Mouse (Mus musculus): ENCODE measurements around the gene Nt5c2. TPM values are rescaled to one million over a fixed set of nuclear protein-coding genes. Genes with fewer than 3 reads are reported as not detected.
A peak's percentile ranks its signal among the peaks of the same experiment; 100 is the strongest.

The Nt5c2 gene
- polyA plus RNA-seq, 1 experiment from 2014 or later: 36.1 TPM

GRCm38 (mm10) chr19:46955630-46956029 is 59.3 kb downstream of the Nt5c2 start:
- TF ChIP-seq EP300 (IDR thresholded peaks at IDR 0.05; ENCODE audit: low read depth) (no peak), CTCF (IDR thresholded peaks at IDR 0.05; ENCODE audit: low read depth) (no peak)
- Histone ChIP-seq H3K9me3 (ENCODE audit: low read length) (no peaks in the 10 kb centered on the region), H3K4me2 (ENCODE audit: low read depth, low read length) (no peak overlapping the region), H3K36me3 (replicated peaks; ENCODE audit: insufficient read depth, low read length) (peaks cover 9% of the 10 kb centered on the region), H3K27me3 (ENCODE audit: insufficient read depth, low read length) (no peaks in the 10 kb centered on the region), H3K27ac (ENCODE audit: low read depth) (no peak overlapping the region), H3K4me1 (ENCODE audit: insufficient read depth) (peaks cover 36% of the 10 kb centered on the region), H3K9ac (replicated peaks) (no peak overlapping the region), H3K4me3 (ENCODE audit: low read depth, low read length) (no peak overlapping the region)
- no peak for DNase-seq
- no peak for ATAC-seq
- 91% methylated on average over 4 of the region's 4 CpGs for WGBS (ENCODE audit: insufficient replicate concordance)

DNA sequence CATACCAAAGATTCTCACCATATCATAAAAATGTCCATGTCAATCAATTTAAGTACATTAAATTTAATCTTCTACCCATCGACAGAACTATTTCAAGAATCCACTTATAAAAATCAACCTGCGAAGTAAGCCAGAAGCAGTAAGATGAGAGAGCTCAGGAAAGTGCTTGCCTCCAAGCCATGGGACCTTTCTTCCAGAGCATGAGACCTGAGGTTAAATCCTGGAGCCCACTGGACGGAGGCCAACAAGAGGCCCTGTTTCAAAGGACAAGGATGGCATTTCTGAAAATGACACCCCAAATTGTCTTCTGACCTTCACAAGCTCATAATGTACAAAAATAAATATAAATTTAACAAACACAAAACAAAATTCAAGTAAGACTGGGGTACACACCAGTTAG is 61.4 kb downstream of the Nt5c2 start:
- H3K4me1 ChIP-seq (ENCODE audit: insufficient read depth): peaks cover 19% of the 10 kb centered on the region
- H3K9me3 ChIP-seq (ENCODE audit: low read length): no peaks in the 10 kb centered on the region
- no peak for TF ChIP-seq EP300 (IDR thresholded peaks at IDR 0.05; ENCODE audit: low read depth)
- no peak for TF ChIP-seq CTCF (IDR thresholded peaks at IDR 0.05; ENCODE audit: low read depth)
- no peaks in the 10 kb centered on the region for H3K27me3 ChIP-seq (ENCODE audit: insufficient read depth, low read length)
- 87% methylated on average over 3 of the region's 3 CpGs for WGBS (ENCODE audit: insufficient replicate concordance)
- H3K4me2 ChIP-seq (ENCODE audit: low read depth, low read length): no peak overlapping the region
- no peak for ATAC-seq
- peaks cover 30% of the 10 kb centered on the region for H3K36me3 ChIP-seq (replicated peaks; ENCODE audit: insufficient read depth, low read length)
- no peak for DNase-seq
- no peak overlapping the region for H3K9ac ChIP-seq (replicated peaks)
- no peak overlapping the region for H3K4me3 ChIP-seq (ENCODE audit: low read depth, low read length)
- no peak overlapping the region for H3K27ac ChIP-seq (ENCODE audit: low read depth)

DNA sequence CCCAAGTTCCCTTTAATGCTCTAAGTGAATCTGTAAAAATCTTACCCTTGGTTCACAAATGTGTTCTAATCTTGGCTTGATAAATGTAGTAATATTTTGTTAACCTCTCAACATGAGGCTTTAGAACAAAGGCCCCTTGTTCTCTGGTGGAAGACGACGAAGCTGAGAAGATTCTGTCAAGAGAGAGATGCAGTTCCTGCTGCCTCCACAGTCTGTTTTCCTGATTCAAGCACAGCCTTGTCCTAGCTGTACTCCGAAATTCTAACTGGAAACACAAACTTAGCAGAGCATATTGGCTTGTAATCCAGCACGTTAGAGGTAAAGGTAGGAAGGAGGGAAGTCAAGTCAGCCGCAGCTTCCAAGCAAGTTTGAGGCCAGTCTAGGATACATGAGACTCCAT is 62.0 kb downstream of the Nt5c2 start:
- Histone ChIP-seq H3K4me3 (ENCODE audit: low read depth, low read length) (no peak overlapping the region), H3K27me3 (ENCODE audit: insufficient read depth, low read length) (no peaks in the 10 kb centered on the region), H3K4me1 (ENCODE audit: insufficient read depth) (peaks cover 17% of the 10 kb centered on the region), H3K36me3 (replicated peaks; ENCODE audit: insufficient read depth, low read length) (peaks cover 33% of the 10 kb centered on the region), H3K4me2 (ENCODE audit: low read depth, low read length) (no peak overlapping the region), H3K9me3 (ENCODE audit: low read length) (no peaks in the 10 kb centered on the region), H3K27ac (ENCODE audit: low read depth) (no peak overlapping the region), H3K9ac (replicated peaks) (no peak overlapping the region)
- ATAC-seq (no peak), DNase-seq (no peak)
- TF ChIP-seq CTCF (IDR thresholded peaks at IDR 0.05; ENCODE audit: low read depth) (no peak), EP300 (IDR thresholded peaks at IDR 0.05; ENCODE audit: low read depth) (no peak)
- 91% methylated on average over 5 of the region's 5 CpGs for WGBS (ENCODE audit: insufficient replicate concordance)

DNA sequence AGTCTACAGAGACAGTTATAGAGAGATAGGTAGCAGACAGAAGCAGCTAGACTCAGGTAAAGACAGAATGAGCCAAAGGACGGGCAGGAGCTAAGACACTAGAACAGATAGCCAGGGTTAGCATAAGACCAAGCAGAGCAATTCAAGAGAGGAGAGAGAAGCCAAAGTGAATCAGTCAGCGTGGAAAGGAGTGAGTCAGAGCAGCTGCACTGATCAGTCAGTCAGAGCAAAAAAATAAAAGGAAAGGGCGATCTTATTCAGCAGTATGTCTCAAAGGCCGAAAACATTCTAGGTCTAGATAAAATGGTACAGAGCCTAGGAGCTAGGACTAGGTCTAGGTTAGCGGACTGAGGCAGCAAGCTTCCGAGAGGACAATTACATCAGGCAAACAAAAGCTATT is 70.6 kb downstream of the Nt5c2 start:
- 92% methylated on average over 6 of the region's 6 CpGs for WGBS (ENCODE audit: insufficient replicate concordance)
- H3K9ac ChIP-seq (replicated peaks): no peak overlapping the region
- no peak overlapping the region for H3K4me3 ChIP-seq (ENCODE audit: low read depth, low read length)
- H3K4me2 ChIP-seq (ENCODE audit: low read depth, low read length): no peak overlapping the region
- ATAC-seq (no peak), DNase-seq (no peak)
- no peaks in the 10 kb centered on the region for H3K9me3 ChIP-seq (ENCODE audit: low read length)
- H3K36me3 ChIP-seq (replicated peaks; ENCODE audit: insufficient read depth, low read length): peaks cover 33% of the 10 kb centered on the region
- H3K4me1 ChIP-seq (ENCODE audit: insufficient read depth): no peaks in the 10 kb centered on the region
- H3K27me3 ChIP-seq (ENCODE audit: insufficient read depth, low read length): no peaks in the 10 kb centered on the region
- TF ChIP-seq EP300 (IDR thresholded peaks at IDR 0.05; ENCODE audit: low read depth) (no peak), CTCF (IDR thresholded peaks at IDR 0.05; ENCODE audit: low read depth) (no peak)
- H3K27ac ChIP-seq (ENCODE audit: low read depth): no peak overlapping the region

DNA sequence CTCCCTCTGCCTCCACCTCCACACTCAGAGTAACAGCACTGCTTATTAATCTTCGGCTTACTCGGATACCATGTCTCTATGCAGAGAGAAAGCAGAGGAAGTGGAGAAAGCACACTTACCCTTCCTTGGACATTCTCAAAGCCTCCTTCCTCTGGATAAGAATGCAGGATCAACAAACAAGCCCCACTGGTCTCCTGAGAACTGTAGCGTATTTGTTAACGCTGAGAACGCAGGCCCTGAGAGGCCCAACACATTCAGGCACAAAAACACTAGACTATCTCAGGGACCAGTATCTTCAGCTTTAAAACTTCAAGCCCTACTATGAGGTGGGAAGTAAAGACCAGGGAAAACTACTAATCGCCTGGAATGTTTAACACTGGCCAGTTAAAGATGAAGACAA is 77.8 kb downstream of the Nt5c2 start:
- no peaks in the 10 kb centered on the region for H3K27me3 ChIP-seq (ENCODE audit: insufficient read depth, low read length)
- no peak overlapping the region for H3K9ac ChIP-seq (replicated peaks)
- no peaks in the 10 kb centered on the region for H3K9me3 ChIP-seq (ENCODE audit: low read length)
- no peak for TF ChIP-seq EP300 (IDR thresholded peaks at IDR 0.05; ENCODE audit: low read depth)
- TF ChIP-seq CTCF (IDR thresholded peaks at IDR 0.05; ENCODE audit: low read depth): no peak
- peak overlapping the region; percentile 70 for H3K27ac ChIP-seq (ENCODE audit: low read depth)
- H3K4me3 ChIP-seq (ENCODE audit: low read depth, low read length): no peak overlapping the region
- no peaks in the 10 kb centered on the region for H3K4me1 ChIP-seq (ENCODE audit: insufficient read depth)
- no peak overlapping the region for H3K4me2 ChIP-seq (ENCODE audit: low read depth, low read length)
- peaks cover 15% of the 10 kb centered on the region for H3K36me3 ChIP-seq (replicated peaks; ENCODE audit: insufficient read depth, low read length)
- no peak for ATAC-seq
- WGBS (ENCODE audit: insufficient replicate concordance): 59% methylated on average over 6 of the region's 6 CpGs
- DNase-seq: no peak

GRCm38 (mm10) chr19:46934025-46934424 is 80.9 kb downstream of the Nt5c2 start:
- 47% methylated on average over 4 of the region's 4 CpGs for WGBS (ENCODE audit: insufficient replicate concordance)
- Histone ChIP-seq H3K4me3 (ENCODE audit: low read depth, low read length) (no peak overlapping the region), H3K27me3 (ENCODE audit: insufficient read depth, low read length) (no peaks in the 10 kb centered on the region), H3K9me3 (ENCODE audit: low read length) (no peaks in the 10 kb centered on the region), H3K4me1 (ENCODE audit: insufficient read depth) (no peaks in the 10 kb centered on the region), H3K4me2 (ENCODE audit: low read depth, low read length) (no peak overlapping the region), H3K9ac (replicated peaks) (no peak overlapping the region), H3K27ac (ENCODE audit: low read depth) (no peak overlapping the region), H3K36me3 (replicated peaks; ENCODE audit: insufficient read depth, low read length) (peaks cover 3% of the 10 kb centered on the region; the same call in 1 of the 2 replicates)
- no peak for TF ChIP-seq EP300 (IDR thresholded peaks at IDR 0.05; ENCODE audit: low read depth)
- no peak for TF ChIP-seq CTCF (IDR thresholded peaks at IDR 0.05; ENCODE audit: low read depth)
- no peak for ATAC-seq
- DNase-seq: no peak

GRCm38 (mm10) chr19:46932608-46933007 is 82.3 kb downstream of the Nt5c2 start:
- Histone ChIP-seq H3K4me3 (ENCODE audit: low read depth, low read length) (no peak overlapping the region), H3K27me3 (ENCODE audit: insufficient read depth, low read length) (no peaks in the 10 kb centered on the region), H3K4me1 (ENCODE audit: insufficient read depth) (peaks cover 5% of the 10 kb centered on the region; the same call in 1 of the 2 replicates), H3K9ac (replicated peaks) (no peak overlapping the region), H3K36me3 (replicated peaks; ENCODE audit: insufficient read depth, low read length) (peaks cover 3% of the 10 kb centered on the region; the same call in 1 of the 2 replicates), H3K27ac (ENCODE audit: low read depth) (no peak overlapping the region), H3K9me3 (ENCODE audit: low read length) (no peaks in the 10 kb centered on the region), H3K4me2 (ENCODE audit: low read depth, low read length) (no peak overlapping the region)
- DNase-seq: no peak
- TF ChIP-seq CTCF (IDR thresholded peaks at IDR 0.05; ENCODE audit: low read depth) (no peak), EP300 (IDR thresholded peaks at IDR 0.05; ENCODE audit: low read depth) (no peak)
- no peak for ATAC-seq
- WGBS (ENCODE audit: insufficient replicate concordance): 48% methylated on average over 5 of the region's 5 CpGs

Data from liver, postnatal 0 days (tissue).